Mouse (Mus musculus) small intestine, adult 2 months (tissue): ENCODE measurements at regions not wholly inside any gene's neighbourhood (a gene's known extent, or its start where the extent isn't known, plus 50 kb on each side); places are given as distances from the start of the nearest gene placed in this dataset.

Experiments used
- CTCF ChIP-seq: fragments of 200-500 bp; IDR thresholded peaks from 2 replicates; pipeline ENCODE4 v1.5.1; 2012; ENCODE audit warnings: low read depth, mild to moderate bottlenecking, control low read depth, inconsistent platforms, low read length, moderate library complexity, mixed read lengths; ENCODE audit not compliant: insufficient replicate concordance, insufficient read length; ENCODE audit errors: extremely low read depth
- POLR2A ChIP-seq: fragments of 200-500 bp; IDR thresholded peaks from 2 replicates; pipeline ENCODE4 v1.6.1; 2012; ENCODE audit warnings: low read depth, mild to moderate bottlenecking, control low read depth, inconsistent platforms, low read length, moderate library complexity

DNA sequence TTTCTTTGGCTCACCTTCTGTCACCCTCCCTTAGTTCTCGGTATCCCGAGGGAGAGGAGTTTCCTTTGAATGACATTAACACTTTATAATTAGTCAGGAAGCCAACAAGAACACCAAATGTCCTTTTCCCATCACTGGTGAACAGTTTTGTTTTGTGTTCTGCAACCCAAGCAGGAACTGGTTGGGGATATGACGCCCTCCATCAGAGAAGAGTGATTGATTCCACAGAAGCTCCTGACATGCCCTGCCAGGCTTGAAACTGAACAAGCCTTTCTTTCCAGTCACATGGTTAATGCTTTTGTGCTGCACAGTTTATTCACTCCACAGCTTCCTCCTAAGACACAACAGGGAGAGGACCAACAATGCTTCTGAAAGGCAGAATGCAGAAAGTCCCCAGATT is 57.8 kb downstream of the Tmsb4x start:
- TF ChIP-seq CTCF (no peak), POLR2A (no peak)
